Mouse (Mus musculus): ENCODE data around the gene Rab3b.

- no peak for TF ChIP-seq POLR2A (IDR thresholded peaks at IDR 0.05; ENCODE audit: borderline replicate concordance, extremely low read depth, insufficient read depth, insufficient read length, poor library complexity, severe bottlenecking)
- TF ChIP-seq CTCF (IDR thresholded peaks at IDR 0.05; ENCODE audit: borderline replicate concordance, extremely low read depth, insufficient read depth, insufficient read length): no peak
Observed at GRCm38 (mm10) chr4:108900421-108900820, 21.6 kb downstream of the Rab3b start.
